In genomic region chr4:155577741-155578140, GRCm38 (mm10) we compare ENCODE assay signal across 11 mouse cellular contexts.
"Had no signal": no experiment of that assay in that cellular context is flagged by ENCODE, and none has a peak within 500 bp of the region (broad histone marks: within the 10 kb centered on the region; RNA-seq: fewer than 3 reads in every experiment).

No protein-coding gene starts in this region.

- H3K27ac ChIP-seq: kidney, postnatal 0 days; layer of hippocampus, adult 2 months; limb, embryonic 10.5 days; limb, embryonic 13.5 days; liver, embryonic 14.5 days had no signal

- H3K9ac ChIP-seq: limb, embryonic 13.5 days; liver, embryonic 14.5 days had no signal

- H3K27me3 ChIP-seq: limb, embryonic 13.5 days had no signal

- H3K9me3 ChIP-seq: limb, embryonic 10.5 days; limb, embryonic 13.5 days had no signal

- H3K4me1 ChIP-seq: limb, embryonic 10.5 days; limb, embryonic 13.5 days had no signal

- DNase-seq: layer of hippocampus, adult 9-11 months; lung, adult 2 months; midbrain, embryonic 14.5 days; thymus, postnatal 36 days had no signal

- H3K4me3 ChIP-seq: layer of hippocampus, adult 2 months; limb, embryonic 10.5 days; limb, embryonic 13.5 days had no signal

- H3K4me2 ChIP-seq: limb, embryonic 13.5 days; midbrain, embryonic 11.5 days had no signal

- ATAC-seq: intestine, embryonic 16.5 days had no signal
